Mouse (Mus musculus) brain, embryonic 14.5 days (tissue): ENCODE measurements around the gene Kctd4.

ENCODE experiments used
- CTCF ChIP-seq: fragments of 200-500 bp; IDR thresholded peaks from 2 replicates; pipeline ENCODE4 v1.5.1; 2012; ENCODE audit warnings: inconsistent platforms, mild to moderate bottlenecking, moderate library complexity, borderline replicate concordance; ENCODE audit not compliant: insufficient read depth, insufficient read length; ENCODE audit errors: extremely low read depth
- POLR2A ChIP-seq: fragments of 200-500 bp; IDR thresholded peaks from 2 replicates; pipeline ENCODE4 v1.6.1; 2012; ENCODE audit warnings: mild to moderate bottlenecking, inconsistent platforms, borderline replicate concordance; ENCODE audit not compliant: poor library complexity, insufficient read depth, insufficient read length, severe bottlenecking; ENCODE audit errors: extremely low read depth

DNA sequence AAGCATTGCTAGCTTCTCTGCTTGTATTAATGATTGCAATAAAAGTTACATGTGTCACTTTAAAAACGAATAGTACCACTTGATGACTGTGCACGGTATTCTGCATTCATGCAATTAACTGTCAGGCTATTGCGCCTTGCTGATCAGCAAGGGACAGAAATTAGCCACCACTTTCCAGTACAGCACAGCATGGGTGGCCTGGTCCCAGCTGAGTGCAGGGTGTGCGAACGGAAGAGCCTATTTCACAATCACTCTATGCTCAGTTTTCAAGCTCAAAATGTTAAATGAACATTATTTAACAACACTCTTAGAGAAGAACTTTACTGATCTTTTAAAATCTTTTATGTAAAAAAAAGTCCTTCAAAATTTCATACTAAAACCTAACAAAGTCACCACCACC, 9.2 kb downstream of the Kctd4 start:
- TF ChIP-seq POLR2A (no peak), CTCF (no peak)
